Mouse (Mus musculus): ENCODE measurements around the gene Mab21l1.

DNA sequence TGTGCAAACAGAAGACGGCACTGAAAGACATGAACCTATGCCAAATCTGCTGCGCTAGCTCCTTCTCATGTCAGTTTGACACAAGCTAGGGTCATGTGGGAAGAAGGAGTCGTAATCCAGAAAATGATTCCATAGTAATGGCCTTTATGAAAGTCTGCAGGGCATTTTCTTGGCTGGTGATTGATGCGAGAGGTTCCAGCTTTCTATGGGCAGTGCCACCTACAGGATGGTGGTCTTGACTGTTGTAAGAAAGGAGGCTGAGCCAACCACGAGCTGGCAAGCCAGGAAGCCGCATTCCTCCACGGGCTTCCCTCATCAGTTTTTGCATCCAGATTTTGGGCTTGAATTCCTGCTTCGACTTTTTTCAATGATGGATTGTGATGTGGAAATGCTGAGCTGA lies 24.0 kb upstream of the Mab21l1 start:
- TF ChIP-seq POLR2A (IDR thresholded peaks at IDR 0.05; ENCODE audit: low read depth, low read length) = no peak
- no peak for TF ChIP-seq CTCF (IDR thresholded peaks at IDR 0.05; ENCODE audit: extremely low read depth, insufficient read length, insufficient replicate concordance, low read depth, low read length)

Measured in small intestine, adult 2 months (tissue).